Mouse (Mus musculus) heart, embryonic 12.5 days (tissue): ENCODE measurements around the gene Scgb1a1. TPM values are rescaled to one million over a fixed set of nuclear protein-coding genes. Genes with fewer than 3 reads are reported as not detected.
"Not testable (repeated sequence)": the region's sequence is repeated elsewhere in the genome, so short reads cannot be mapped to it uniquely, and the experiment has no call there.

ENCODE experiments used
- ATAC-seq: fragments of 200-750 bp; cut with Nextera tagmentation; 2 replicates; pipeline ENCODE4 v1.8.0; 2017; ENCODE audit warnings: moderate TSS enrichment, moderate library complexity; ENCODE audit not compliant: insufficient number of reproducible peaks, low FRiP score
- H3K27ac ChIP-seq: fragments of 300-500 bp; sonication (generic); 2 replicates; pipeline ENCODE4 v1.5.1; 2016; ENCODE audit warnings: mild to moderate bottlenecking, moderate library complexity; ENCODE audit not compliant: poor library complexity, severe bottlenecking
- H3K27me3 ChIP-seq: fragments of 300-500 bp; sonication (generic); replicated peaks from 2 replicates; pipeline ENCODE4 v1.6.1; 2016; ENCODE audit warnings: mild to moderate bottlenecking, moderate library complexity
- H3K36me3 ChIP-seq: fragments of 300-500 bp; sonication (generic); 2 replicates; pipeline ENCODE4 v1.6.1; 2016; ENCODE audit warnings: mild to moderate bottlenecking, moderate library complexity
- H3K4me1 ChIP-seq: fragments of 300-500 bp; sonication (generic); replicated peaks from 2 replicates; pipeline ENCODE4 v1.6.1; 2016; ENCODE audit warnings: mild to moderate bottlenecking
- H3K4me2 ChIP-seq: fragments of 300-500 bp; sonication (generic); 2 replicates; pipeline ENCODE4 v1.6.1; 2016; ENCODE audit warnings: mild to moderate bottlenecking, moderate library complexity
- H3K4me3 ChIP-seq: fragments of 300-500 bp; sonication (generic); 2 replicates; pipeline ENCODE4 v1.5.1; 2016; ENCODE audit warnings: mild to moderate bottlenecking
- H3K9ac ChIP-seq: fragments of 300-500 bp; sonication (generic); 2 replicates; pipeline ENCODE4 v1.6.1; 2016; ENCODE audit warnings: mild to moderate bottlenecking, moderate library complexity
- H3K9me3 ChIP-seq: fragments of 300-500 bp; sonication (generic); replicated peaks from 2 replicates; pipeline ENCODE4 v1.6.1; 2016; ENCODE audit warnings: mild to moderate bottlenecking, moderate library complexity
- WGBS: fragments of 180-500 bp; shearing (Covaris S2); methylation state at CpG from one replicate; pipeline ENCODE4 v1.1.7; 2016; 5-methylcytosine and 5-hydroxymethylcytosine counted together
- polyA plus RNA-seq: library from polyadenylated mRNA; unstranded; fragments of >200 nt; fragmentation: Nextera tagmentation; extraction: Ambion mirVana; gene quantifications from 2 replicates; pipeline ENCODE4 v1.2.1, GENCODE M21; 2016

Gene Scgb1a1
- polyA plus RNA-seq, 1 experiment from 2014 or later, result not detected

GRCm38 (mm10) chr19:9051985-9052384 is 35.8 kb downstream of the Scgb1a1 start:
- H3K9me3 ChIP-seq, H3K27me3 ChIP-seq, ATAC-seq, H3K27ac ChIP-seq, H3K36me3 ChIP-seq, H3K4me2 ChIP-seq, H3K9ac ChIP-seq, H3K4me3 ChIP-seq: not testable (repeated sequence)
- peaks cover 30% of the 10 kb centered on the region for H3K4me1 ChIP-seq
- WGBS, result 92% methylated on average over 4 of the region's 4 CpGs

GRCm38 (mm10) chr19:9050294-9051229 is 37.2 kb downstream of the Scgb1a1 start:
- no peak overlapping the region for H3K9ac ChIP-seq

GRCm38 (mm10) chr19:9048981-9049687 is 38.6 kb downstream of the Scgb1a1 start:
- H3K27ac ChIP-seq, result no peak overlapping the region
- no peaks in the 10 kb centered on the region for H3K27me3 ChIP-seq
- H3K4me2 ChIP-seq, result no peak overlapping the region
- 86% methylated on average over 4 of the region's 4 CpGs for WGBS
- H3K4me1 ChIP-seq, result peaks cover 33% of the 10 kb centered on the region
- H3K4me3 ChIP-seq, result no peak overlapping the region
- H3K9me3 ChIP-seq, result no peaks in the 10 kb centered on the region
- H3K9ac ChIP-seq, result no peak overlapping the region
- H3K36me3 ChIP-seq, result no peaks in the 10 kb centered on the region
- ATAC-seq, result no peak

More at GRCm38 (mm10) chr19:9050294-9051229, 37.2 kb downstream of the Scgb1a1 start:
- H3K4me2 ChIP-seq, result no peak overlapping the region
- no peaks in the 10 kb centered on the region for H3K9me3 ChIP-seq
- WGBS, result 38% methylated on average over 9 of the region's 9 CpGs
- no peaks in the 10 kb centered on the region for H3K36me3 ChIP-seq
- no peak for ATAC-seq
- H3K4me1 ChIP-seq, result peaks cover 32% of the 10 kb centered on the region
- H3K27me3 ChIP-seq, result no peaks in the 10 kb centered on the region
- H3K4me3 ChIP-seq, result no peak overlapping the region
- peak overlapping the region; percentile 25; the same call in 1 of the 2 replicates for H3K27ac ChIP-seq

- no peaks in the 10 kb centered on the region for H3K9me3 ChIP-seq
- 12% methylated on average over 1 of the region's 1 CpGs for WGBS
- peaks cover 30% of the 10 kb centered on the region for H3K4me1 ChIP-seq
- ATAC-seq, result peak; percentile 51; the same call in 1 of the 2 replicates
- H3K9ac ChIP-seq, result peak overlapping the region; percentile 33; the same call in 1 of the 2 replicates
- no peak overlapping the region; the same call in 1 of the 2 replicates for H3K4me2 ChIP-seq
- H3K27ac ChIP-seq, result peak overlapping the region; percentile 76
- H3K36me3 ChIP-seq, result no peaks in the 10 kb centered on the region
- H3K4me3 ChIP-seq, result no peak overlapping the region
- H3K27me3 ChIP-seq, result no peaks in the 10 kb centered on the region
These were observed 39.8 kb downstream of the Scgb1a1 start for GRCm38 (mm10) chr19:9047946-9048387.

- H3K36me3 ChIP-seq, result no peaks in the 10 kb centered on the region
- peaks cover 24% of the 10 kb centered on the region for H3K4me1 ChIP-seq
- no peak overlapping the region; the same call in 1 of the 2 replicates for H3K4me2 ChIP-seq
- ATAC-seq, result peak; percentile 17; the same call in 1 of the 2 replicates
- no peaks in the 10 kb centered on the region for H3K27me3 ChIP-seq
- no peak overlapping the region for H3K4me3 ChIP-seq
- peak overlapping the region; percentile 33; the same call in 1 of the 2 replicates for H3K9ac ChIP-seq
- WGBS, result 49% methylated on average over 7 of the region's 7 CpGs
- H3K9me3 ChIP-seq, result no peaks in the 10 kb centered on the region
- peak overlapping the region; percentile 76 for H3K27ac ChIP-seq
These were observed 40.4 kb downstream of the Scgb1a1 start for GRCm38 (mm10) chr19:9047207-9047945.

- peak; percentile 57; the same call in 1 of the 2 replicates for ATAC-seq
- no peak overlapping the region for H3K27ac ChIP-seq
- 47% methylated on average over 4 of the region's 4 CpGs for WGBS
- peaks cover 18% of the 10 kb centered on the region for H3K4me1 ChIP-seq
- no peaks in the 10 kb centered on the region for H3K36me3 ChIP-seq
- no peak overlapping the region for H3K4me2 ChIP-seq
- H3K27me3 ChIP-seq, result no peaks in the 10 kb centered on the region
- H3K4me3 ChIP-seq, result no peak overlapping the region
- H3K9ac ChIP-seq, result no peak overlapping the region
- no peaks in the 10 kb centered on the region for H3K9me3 ChIP-seq
These were observed 43.5 kb downstream of the Scgb1a1 start for GRCm38 (mm10) chr19:9044291-9044690.

- peaks cover 18% of the 10 kb centered on the region for H3K4me1 ChIP-seq
- no peak overlapping the region for H3K9ac ChIP-seq
- ATAC-seq, result no peak
- no peak overlapping the region for H3K27ac ChIP-seq
- no peaks in the 10 kb centered on the region for H3K27me3 ChIP-seq
- H3K36me3 ChIP-seq, result no peaks in the 10 kb centered on the region
- H3K4me3 ChIP-seq, result no peak overlapping the region
- no peak overlapping the region for H3K4me2 ChIP-seq
- H3K9me3 ChIP-seq, result no peaks in the 10 kb centered on the region
- WGBS, result 75% methylated on average over 1 of the region's 1 CpGs
These were observed 44.6 kb downstream of the Scgb1a1 start for GRCm38 (mm10) chr19:9043123-9043522.

GRCm38 (mm10) chr19:9041074-9041473 is 46.7 kb downstream of the Scgb1a1 start:
- Histone ChIP-seq H3K27ac (no peak overlapping the region), H3K27me3 (no peaks in the 10 kb centered on the region), H3K4me2 (no peak overlapping the region), H3K4me3 (no peak overlapping the region), H3K4me1 (0 out of 2 replicates have a peak, but pooled peaks cover 4% of the 10 kb centered on the region), H3K36me3 (no peaks in the 10 kb centered on the region), H3K9ac (no peak overlapping the region), H3K9me3 (no peaks in the 10 kb centered on the region)
- ATAC-seq, result no peak

- 0 out of 2 replicates have a peak, but pooled peaks cover 4% of the 10 kb centered on the region for H3K4me1 ChIP-seq
- no peak overlapping the region for H3K4me2 ChIP-seq
- 89% methylated on average over 6 of the region's 6 CpGs for WGBS
- H3K9me3 ChIP-seq, result no peaks in the 10 kb centered on the region
- H3K4me3 ChIP-seq, result no peak overlapping the region
- ATAC-seq, result no peak
- H3K9ac ChIP-seq, result no peak overlapping the region
- no peaks in the 10 kb centered on the region for H3K36me3 ChIP-seq
- no peaks in the 10 kb centered on the region for H3K27me3 ChIP-seq
- no peak overlapping the region for H3K27ac ChIP-seq
These were observed 47.1 kb downstream of the Scgb1a1 start for GRCm38 (mm10) chr19:9040649-9041048.

- ATAC-seq, result no peak
- H3K4me1 ChIP-seq, result 0 out of 2 replicates have a peak, but pooled peaks cover 4% of the 10 kb centered on the region
- H3K9me3 ChIP-seq, result no peaks in the 10 kb centered on the region
- no peaks in the 10 kb centered on the region for H3K27me3 ChIP-seq
- H3K4me3 ChIP-seq, result no peak overlapping the region
- 48% methylated on average over 7 of the region's 7 CpGs for WGBS
- H3K4me2 ChIP-seq, result no peak overlapping the region
- no peak overlapping the region for H3K27ac ChIP-seq
- no peaks in the 10 kb centered on the region for H3K36me3 ChIP-seq
- H3K9ac ChIP-seq, result no peak overlapping the region
These were observed 47.8 kb downstream of the Scgb1a1 start for GRCm38 (mm10) chr19:9039928-9040327.
